Mouse (Mus musculus): ENCODE results near the gene Gm10521.

GRCm38 (mm10) chr1:171886989-171887388 lies 8.5 kb upstream of the Gm10521 start:
- TF ChIP-seq CTCF (IDR thresholded peaks at IDR 0.05; ENCODE audit: extremely low read depth, insufficient read length, insufficient replicate concordance, low read depth, low read length) (no peak), POLR2A (IDR thresholded peaks at IDR 0.05; ENCODE audit: low read depth, low read length) (no peak)
